Mouse (Mus musculus) forebrain, postnatal 0 days (tissue): ENCODE measurements around the gene Rarres2. TPM values are rescaled to one million over a fixed set of nuclear protein-coding genes. Genes with fewer than 3 reads are reported as not detected.

Experiments used
- ATAC-seq: fragments of 200-750 bp; cut with Nextera tagmentation; 2 replicates; pipeline ENCODE4 v1.8.0; 2017; ENCODE audit warnings: mild to moderate bottlenecking, moderate library complexity
- DNase-seq: peaks from one replicate; pipeline ENCODE4 v3.0.0-alpha.2; 2015
- H3K27ac ChIP-seq: fragments of 300-500 bp; sonication (generic); 2 replicates; pipeline ENCODE4 v1.5.1; 2014; ENCODE audit warnings: low read depth, mild to moderate bottlenecking, antibody characterized with exemption, low read length, moderate library complexity, mixed read lengths
- H3K27me3 ChIP-seq: fragments of 300-500 bp; sonication (generic); 2 replicates; pipeline ENCODE4 v1.6.1; 2014; ENCODE audit warnings: mild to moderate bottlenecking, low read length, mixed read lengths; ENCODE audit not compliant: insufficient read depth
- H3K36me3 ChIP-seq: fragments of 300-500 bp; sonication (generic); 2 replicates; pipeline ENCODE4 v1.6.1; 2014; ENCODE audit warnings: mild to moderate bottlenecking, moderate library complexity; ENCODE audit not compliant: insufficient read depth
- H3K4me1 ChIP-seq: fragments of 300-500 bp; sonication (generic); 2 replicates; pipeline ENCODE4 v1.6.1; 2014; ENCODE audit warnings: antibody characterized with exemption; ENCODE audit not compliant: insufficient read depth
- H3K4me2 ChIP-seq: fragments of 300-500 bp; sonication (generic); 2 replicates; pipeline ENCODE4 v1.6.1; 2014; ENCODE audit warnings: low read depth, mild to moderate bottlenecking, moderate library complexity
- H3K4me3 ChIP-seq: fragments of 300-500 bp; sonication (generic); 2 replicates; pipeline ENCODE4 v1.5.1; 2014; ENCODE audit warnings: low read depth, low read length, mixed read lengths
- H3K9ac ChIP-seq: fragments of 300-500 bp; sonication (generic); 2 replicates; pipeline ENCODE4 v1.6.1; 2014; ENCODE audit warnings: mild to moderate bottlenecking
- H3K9me3 ChIP-seq: fragments of 300-500 bp; sonication (generic); 2 replicates; pipeline ENCODE4 v1.6.1; 2016; ENCODE audit warnings: low read length
- CTCF ChIP-seq: sonication (generic); IDR thresholded peaks from 2 replicates; pipeline ENCODE4 v1.5.1; 2016; ENCODE audit warnings: antibody characterized with exemption, control low read depth, low read depth
- WGBS: fragments of 180-500 bp; shearing (Covaris S2); extraction: QIAGEN DNeasy Blood & Tissue Kit; methylation state at CpG from one replicate; pipeline ENCODE4 v1.1.7; 2014; 5-methylcytosine and 5-hydroxymethylcytosine counted together
- polyA plus RNA-seq: library from polyadenylated mRNA; unstranded; fragments of >200 nt; fragmentation: Nextera tagmentation; extraction: Ambion mirVana; gene quantifications from 2 replicates; pipeline ENCODE4 v1.2.1, GENCODE M21; 2015
- total RNA-seq: library from RNA; depleted of rRNA; stranded (reverse); fragments of >200 nt; gene quantifications from 2 replicates; pipeline ENCODE4 v1.2.3, GENCODE M21; 2014

Rarres2 gene
- total and polyA plus RNA-seq, 2 experiments from 2014 or later: 9.1 to 13.1 TPM

GRCm38 (mm10) chr6:48553819-48554218 lies 18.8 kb downstream of the Rarres2 start:
- no peaks in the 10 kb centered on the region for H3K27me3 ChIP-seq
- H3K9ac ChIP-seq: peak overlapping the region; percentile 77
- no peaks in the 10 kb centered on the region for H3K9me3 ChIP-seq
- 70% methylated on average over 4 of the region's 4 CpGs for WGBS
- peak overlapping the region; percentile 67 for H3K4me2 ChIP-seq
- H3K36me3 ChIP-seq: no peaks in the 10 kb centered on the region
- peaks cover 14% of the 10 kb centered on the region for H3K4me1 ChIP-seq
- ATAC-seq (peak; percentile 15; the same call in 1 of the 2 replicates), DNase-seq (no peak)
- peak overlapping the region; percentile 98 for H3K27ac ChIP-seq
- peak overlapping the region; percentile 47 for H3K4me3 ChIP-seq
- TF ChIP-seq CTCF: no peak

GRCm38 (mm10) chr6:48552918-48553317 lies 19.7 kb downstream of the Rarres2 start:
- Histone ChIP-seq H3K4me2 (no peak overlapping the region), H3K36me3 (no peaks in the 10 kb centered on the region), H3K4me3 (no peak overlapping the region), H3K9ac (no peak overlapping the region), H3K9me3 (no peaks in the 10 kb centered on the region), H3K27ac (no peak overlapping the region), H3K27me3 (no peaks in the 10 kb centered on the region), H3K4me1 (peaks cover 14% of the 10 kb centered on the region)
- ATAC-seq: no peak
- DNase-seq: no peak
- TF ChIP-seq CTCF: no peak
- WGBS: 79% methylated on average over 4 of the region's 4 CpGs

- ATAC-seq (no peak), DNase-seq (no peak)
- H3K27me3 ChIP-seq: no peaks in the 10 kb centered on the region
- TF ChIP-seq CTCF: no peak
- 91% methylated on average over 6 of the region's 6 CpGs for WGBS
- no peak overlapping the region for H3K9ac ChIP-seq
- no peak overlapping the region for H3K4me3 ChIP-seq
- H3K27ac ChIP-seq: no peak overlapping the region
- H3K4me1 ChIP-seq: no peaks in the 10 kb centered on the region
- H3K36me3 ChIP-seq: 0 out of 2 replicates have a peak, but pooled peaks cover under 1% of the 10 kb centered on the region
- H3K4me2 ChIP-seq: no peak overlapping the region
- no peaks in the 10 kb centered on the region for H3K9me3 ChIP-seq
These were observed 24.3 kb downstream of the Rarres2 start for GRCm38 (mm10) chr6:48548314-48548713.

- no peak for TF ChIP-seq CTCF
- Histone ChIP-seq H3K36me3 (peaks cover 11% of the 10 kb centered on the region; the same call in 1 of the 2 replicates), H3K9ac (no peak overlapping the region), H3K4me1 (no peaks in the 10 kb centered on the region), H3K4me3 (no peak overlapping the region), H3K4me2 (no peak overlapping the region), H3K27ac (no peak overlapping the region), H3K9me3 (no peaks in the 10 kb centered on the region), H3K27me3 (no peaks in the 10 kb centered on the region)
- DNase-seq (no peak), ATAC-seq (no peak)
- 83% methylated on average over 4 of the region's 4 CpGs for WGBS
These were observed 25.7 kb downstream of the Rarres2 start for GRCm38 (mm10) chr6:48546858-48547257.

DNA sequence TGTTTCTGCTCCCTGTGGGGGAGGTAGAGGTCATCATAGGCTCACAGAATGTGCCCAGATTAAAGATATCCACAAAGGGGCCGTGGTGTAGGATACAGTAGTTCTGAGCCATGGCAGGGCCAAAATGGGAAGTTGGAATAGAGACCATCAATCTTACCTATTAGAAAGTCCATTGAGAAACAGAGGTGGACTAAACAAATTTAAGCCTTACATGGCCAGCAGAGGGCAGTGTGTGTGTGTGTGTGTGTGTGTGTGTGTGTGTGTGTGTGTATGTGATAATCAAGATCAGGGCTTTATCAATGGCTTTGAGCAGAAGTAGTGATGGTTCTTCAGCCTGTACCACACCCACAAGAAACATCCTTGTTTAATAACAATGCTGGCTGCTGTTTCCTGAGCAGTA lies 26.3 kb downstream of the Rarres2 start:
- Histone ChIP-seq H3K4me3 (no peak overlapping the region), H3K27me3 (no peaks in the 10 kb centered on the region), H3K4me2 (no peak overlapping the region), H3K4me1 (no peaks in the 10 kb centered on the region), H3K36me3 (peaks cover 16% of the 10 kb centered on the region), H3K27ac (no peak overlapping the region), H3K9ac (no peak overlapping the region), H3K9me3 (no peaks in the 10 kb centered on the region)
- 56% methylated on average over 1 of the region's 1 CpGs for WGBS
- ATAC-seq: 0 out of 2 replicates have a peak, but pooled peaks have one; percentile 10
- peak; percentile 41 for DNase-seq
- TF ChIP-seq CTCF: peak; percentile 71

DNA sequence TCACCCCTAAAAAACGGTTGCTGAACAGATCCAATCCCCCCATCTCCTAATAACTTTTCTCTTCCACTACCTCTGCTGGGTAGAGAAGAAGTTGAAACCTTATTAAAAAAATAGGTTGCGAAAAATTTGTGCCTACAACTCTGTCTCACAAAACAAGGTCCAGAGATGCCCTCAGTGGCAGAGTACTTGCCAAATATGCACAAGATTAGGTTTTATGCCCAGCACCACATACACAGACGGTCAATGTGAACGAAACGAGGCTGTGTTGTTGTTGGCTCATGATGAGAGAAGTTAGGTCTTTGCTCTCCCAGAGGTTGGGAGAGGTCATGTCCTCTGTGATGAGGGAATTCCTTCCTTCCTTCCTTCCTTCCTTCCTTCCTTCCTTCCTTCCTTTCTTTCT lies 27.3 kb downstream of the Rarres2 start:
- Histone ChIP-seq H3K4me1 (no peaks in the 10 kb centered on the region), H3K9ac (no peak overlapping the region), H3K4me2 (no peak overlapping the region), H3K36me3 (peaks cover 26% of the 10 kb centered on the region), H3K27ac (no peak overlapping the region), H3K27me3 (no peaks in the 10 kb centered on the region), H3K4me3 (no peak overlapping the region), H3K9me3 (no peaks in the 10 kb centered on the region)
- no peak for DNase-seq
- no peak for ATAC-seq
- WGBS: 72% methylated on average over 5 of the region's 5 CpGs
- no peak for TF ChIP-seq CTCF

DNA sequence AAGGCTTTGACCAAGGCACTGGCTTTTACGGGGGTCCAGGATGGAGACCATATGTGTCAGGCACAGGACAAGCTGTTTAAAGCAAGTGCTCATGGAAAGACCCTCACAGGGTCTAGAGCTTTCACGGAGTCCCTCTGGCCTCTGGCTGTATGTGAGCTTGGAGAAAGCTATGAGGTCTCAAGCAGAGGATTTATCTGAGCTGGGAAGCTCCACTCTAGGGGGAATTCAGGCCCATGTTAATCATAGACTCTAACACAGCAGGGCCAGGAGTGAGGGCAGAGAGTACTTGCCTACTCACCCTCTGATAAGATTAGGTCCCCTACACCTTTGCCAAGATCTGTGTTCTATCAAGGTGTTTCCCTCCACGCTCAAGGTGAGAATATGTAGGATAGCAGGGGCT lies 30.0 kb downstream of the Rarres2 start:
- Histone ChIP-seq H3K9ac (no peak overlapping the region), H3K9me3 (no peaks in the 10 kb centered on the region), H3K27me3 (no peaks in the 10 kb centered on the region), H3K4me3 (no peak overlapping the region), H3K27ac (no peak overlapping the region), H3K4me1 (peaks cover 13% of the 10 kb centered on the region), H3K4me2 (no peak overlapping the region), H3K36me3 (peaks cover 31% of the 10 kb centered on the region)
- 93% methylated on average over 3 of the region's 3 CpGs for WGBS
- TF ChIP-seq CTCF: no peak
- DNase-seq: no peak
- ATAC-seq: no peak
